In genomic region chr1:72839356-72839755, GRCm38 (mm10) we compare ENCODE assay signal across 18 mouse cellular contexts. TPM values are rescaled to one million over a fixed set of nuclear protein-coding genes. Genes with fewer than 3 reads are reported as not detected.
DNase-seq lines count a peak whose midpoint lies in the region; ATAC-seq lines count a peak whose summit lies in the region.
"Had no signal": no experiment of that assay in that cellular context is flagged by ENCODE, and none has a peak within 500 bp of the region (broad histone marks: within the 10 kb centered on the region; RNA-seq: fewer than 3 reads in every experiment).

No protein-coding gene starts in this region.

- 0 out of 2 replicates have a peak, but pooled peaks have one; percentile 31 for ATAC-seq in heart, embryonic 14.5 days (ENCODE audit: insufficient number of reproducible peaks, insufficient read depth, low FRiP score, low read depth)
- ATAC-seq in hindbrain, embryonic 14.5 days (ENCODE audit: low FRiP score), result no peak

- no peak overlapping the region for H3K4me2 ChIP-seq in heart, embryonic 14.5 days (ENCODE audit: low read length)
- no peak overlapping the region for H3K4me2 ChIP-seq in hindbrain, embryonic 14.5 days (replicated peaks)

- peaks cover 10 to 19% of the 10 kb centered on the region in 2 experiments for H3K4me1 ChIP-seq in heart, embryonic 14.5 days (ENCODE audit: control insufficient read depth in 2 of 2, insufficient read depth in 2 of 2, low read length in 2 of 2)
- H3K4me1 ChIP-seq in hindbrain, embryonic 14.5 days (replicated peaks; ENCODE audit: control insufficient read depth, insufficient read depth, low read length), result no peaks in the 10 kb centered on the region
- H3K4me1 ChIP-seq: megakaryocyte, embryonic 14.5 days had no signal

- no peaks in the 10 kb centered on the region for H3K36me3 ChIP-seq in heart, embryonic 14.5 days (ENCODE audit: control insufficient read depth, insufficient read depth, low read length)
- H3K36me3 ChIP-seq in hindbrain, embryonic 14.5 days (replicated peaks; ENCODE audit: control insufficient read depth, insufficient read depth), result peaks cover 10% of the 10 kb centered on the region; the same call in 1 of the 2 replicates

- H3K9ac ChIP-seq in heart, embryonic 14.5 days (ENCODE audit: low read length), result no peak overlapping the region
- H3K9ac ChIP-seq in hindbrain, embryonic 14.5 days, result no peak overlapping the region

- no peak for DNase-seq in heart, postnatal 25 days (ENCODE audit: low spot score)
- peak; percentile 37 for DNase-seq in ovary, postnatal 36 days (ENCODE audit: low spot score)
- no peak for DNase-seq in ovary, postnatal 14 days (ENCODE audit: low spot score)
- peak; percentile 75 for DNase-seq in adrenal gland, postnatal 14 days
- DNase-seq in hindbrain, embryonic 14.5 days (ENCODE audit: low spot score), result no peak
- DNase-seq in frontal cortex, postnatal 10 days (ENCODE audit: low spot score in 2 of 2), result no peak
- DNase-seq: cerebellum, adult 11-12 months; cerebellum, postnatal 14 days; gastrocnemius, postnatal 14 days; kidney, adult 18-20 months; layer of hippocampus, postnatal 36 days; liver; lung, adult 18-20 months; midbrain, embryonic 14.5 days; retina, postnatal 1 day had no signal

- H3K27ac ChIP-seq in heart, embryonic 14.5 days (replicated peaks in 1 of 2; ENCODE audit: control insufficient read depth in 1 of 2, insufficient read depth in 1 of 2, low read depth in 2 of 2, low read length in 2 of 2), result 0 out of 4 replicates have a peak overlapping the region, but pooled peaks of 1 of the 2 experiments have one; percentile 3
- no peak overlapping the region for H3K27ac ChIP-seq in hindbrain, embryonic 14.5 days
- H3K27ac ChIP-seq: kidney, postnatal 0 days had no signal

- intact Hi-C loops in heart, postnatal 25 days (cut with DNase I), result no loop called here

- WGBS in heart, embryonic 14.5 days, result 36% methylated on average over 8 of the region's 8 CpGs
- 80% methylated on average over 8 of the region's 8 CpGs for WGBS in hindbrain, embryonic 14.5 days

- H3K4me3 ChIP-seq in heart, embryonic 14.5 days (ENCODE audit: control insufficient read depth in 1 of 2, insufficient read depth in 1 of 2, low read depth in 1 of 2, low read length in 2 of 2), result no peak overlapping the region
- H3K4me3 ChIP-seq in hindbrain, embryonic 14.5 days (replicated peaks; ENCODE audit: low read length), result no peak overlapping the region
- H3K4me3 ChIP-seq: megakaryocyte, embryonic 14.5 days had no signal

- H3K9me3 ChIP-seq in heart, embryonic 14.5 days (ENCODE audit: control insufficient read depth, low read length), result no peaks in the 10 kb centered on the region
- H3K9me3 ChIP-seq in hindbrain, embryonic 14.5 days (ENCODE audit: control insufficient read depth, low read length), result no peaks in the 10 kb centered on the region
- H3K9me3 ChIP-seq: megakaryocyte, embryonic 14.5 days had no signal

- no peaks in the 10 kb centered on the region for H3K27me3 ChIP-seq in heart, embryonic 14.5 days (ENCODE audit: control insufficient read depth, insufficient read depth, low read length)
- no peaks in the 10 kb centered on the region for H3K27me3 ChIP-seq in hindbrain, embryonic 14.5 days (ENCODE audit: control insufficient read depth, insufficient read depth, low read length)

RNA-seq across cellular contexts. Expression of gene Igfbp2, which starts 15.1 kb away (rescaled TPM):
- polyA plus RNA-seq in heart, embryonic 14.5 days (2014; fragmentation: Nextera tagmentation; extraction: Ambion mirVana), result 53.2 and 67.5 TPM in 2 replicates
- total RNA-seq in heart, postnatal 25 days (2021), result not detected
- 9.1 and 58.4 TPM in 2 replicates for total RNA-seq in adrenal gland, postnatal 14 days (2021)
- polyA plus RNA-seq in hindbrain, embryonic 14.5 days (2014; fragmentation: Nextera tagmentation; extraction: Ambion mirVana), result 443 and 473 TPM in 2 replicates

RNA-seq across cellular contexts. Expression of gene Igfbp5, which starts 35.3 kb away (rescaled TPM):
- polyA plus RNA-seq in heart, embryonic 14.5 days (2014; fragmentation: Nextera tagmentation; extraction: Ambion mirVana), result 64.3 and 90.1 TPM in 2 replicates
- total RNA-seq in heart, postnatal 25 days (2021), result 100 to 1,000 TPM; 112 to 149 TPM
- 68.1 and 74.3 TPM in 2 replicates for total RNA-seq in adrenal gland, postnatal 14 days (2021)
- 47.5 and 54.4 TPM in 2 replicates for polyA plus RNA-seq in hindbrain, embryonic 14.5 days (2014; fragmentation: Nextera tagmentation; extraction: Ambion mirVana)

Comparison
In these comparisons a context has a peak if more than half of its experiments do, and no peak if none do; other contexts are left out.
1. DNase-seq: peak in ovary, postnatal 36 days (single experiment) and adrenal gland, postnatal 14 days (single experiment); none in heart, postnatal 25 days (single experiment), ovary, postnatal 14 days (single experiment), hindbrain, embryonic 14.5 days (single experiment) and frontal cortex, postnatal 10 days (0 of 2).